Mouse (Mus musculus): Measurements from ENCODE around the gene Shoc2.

- TF ChIP-seq POLR2A (IDR thresholded peaks at IDR 0.05; ENCODE audit: low read depth, low read length) (no peak), CTCF (conservative IDR thresholded peaks at IDR 0.05; ENCODE audit: insufficient read depth, insufficient read length, low read depth, low read length) (no peak)
Measured at GRCm38 (mm10) chr19:54039441-54039840, 95.3 kb downstream of the Shoc2 start.

Measured in kidney, adult 2 months (tissue).